Mouse (Mus musculus): ENCODE results near the gene Olfr554.

DNA sequence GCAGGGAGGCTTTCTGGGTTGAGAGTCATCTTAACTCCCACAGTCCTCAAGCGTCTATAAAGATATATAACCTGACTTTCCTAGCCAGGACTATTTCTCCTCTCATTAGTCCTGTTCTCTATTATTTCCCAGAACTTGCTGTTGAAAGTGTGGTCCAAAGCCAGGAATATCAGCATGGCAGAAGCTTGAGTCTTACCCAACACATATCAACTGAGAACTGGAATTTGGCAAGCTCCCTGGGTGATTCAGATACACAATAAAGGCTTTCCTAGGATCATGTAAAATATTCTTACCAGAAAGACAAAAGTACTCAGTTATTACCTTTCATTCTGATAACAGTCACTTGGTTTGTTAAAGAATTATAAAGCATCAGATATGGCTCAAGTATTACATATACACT, 43.7 kb downstream of the Olfr554 start:
- TF ChIP-seq CTCF (IDR thresholded peaks at IDR 0.05; ENCODE audit: borderline replicate concordance, extremely low read depth, insufficient read depth, insufficient read length) (no peak), POLR2A (IDR thresholded peaks at IDR 0.05; ENCODE audit: borderline replicate concordance, extremely low read depth, insufficient read depth, insufficient read length, poor library complexity, severe bottlenecking) (no peak)
